Mouse (Mus musculus) liver, embryonic 14.5 days (tissue): ENCODE measurements around the gene Mfsd2b. TPM values are rescaled to one million over a fixed set of nuclear protein-coding genes. Genes with fewer than 3 reads are reported as not detected.
A peak's percentile ranks its signal among the peaks of the same experiment; 100 is the strongest.

Source experiments
- ATAC-seq: fragments of 200-750 bp; cut with Nextera tagmentation; 2 replicates; pipeline ENCODE4 v1.8.0; 2017; ENCODE audit warnings: moderate number of reproducible peaks, mild to moderate bottlenecking, moderate library complexity; ENCODE audit not compliant: insufficient read depth
- DNase-seq, 3 experiments: peaks; one replicate each; pipeline ENCODE4 v3.0.0-alpha.2; 2012 to 2013; ENCODE audit warnings: low read depth in 3 of 3, low spot score in 3 of 3
- H3K27ac ChIP-seq: fragments of 300-500 bp; sonication (generic); 2 replicates; pipeline ENCODE4 v1.5.1; 2014; ENCODE audit warnings: moderate library complexity, mild to moderate bottlenecking, control low read depth, inconsistent platforms
- H3K27me3 ChIP-seq: fragments of 300-500 bp; sonication (generic); 2 replicates; pipeline ENCODE4 v1.6.1; 2014; ENCODE audit warnings: mild to moderate bottlenecking, low read length, moderate library complexity; ENCODE audit not compliant: control insufficient read depth, insufficient read depth
- H3K36me3 ChIP-seq: fragments of 300-500 bp; sonication (generic); replicated peaks from 2 replicates; pipeline ENCODE4 v1.6.1; 2014; ENCODE audit warnings: low read depth; ENCODE audit not compliant: control insufficient read depth, insufficient read depth
- H3K4me1 ChIP-seq, 2 experiments: fragments of 200-500 bp in 1 of 2; fragments of 300-500 bp in 1 of 2; sonication (generic) in 1 of 2; replicated peaks; 2 replicates each; pipeline ENCODE4 v1.6.1; 2012 to 2014; ENCODE audit warnings: antibody characterized with exemption in 1 of 2, inconsistent platforms in 1 of 2, low read length in 1 of 2; ENCODE audit not compliant: control insufficient read depth in 2 of 2, insufficient read depth in 2 of 2
- H3K4me2 ChIP-seq: fragments of 300-500 bp; sonication (generic); 2 replicates; pipeline ENCODE4 v1.6.1; 2014; ENCODE audit warnings: low read depth, mild to moderate bottlenecking, control low read depth, moderate library complexity
- H3K4me3 ChIP-seq, 2 experiments: fragments of 200-500 bp in 1 of 2; fragments of 300-500 bp in 1 of 2; sonication (generic) in 1 of 2; 2 replicates each; pipeline ENCODE4 v1.5.1; 2012 to 2014; ENCODE audit warnings: low read depth in 2 of 2, low read length in 2 of 2, mild to moderate bottlenecking in 2 of 2, control low read depth in 1 of 2, inconsistent platforms in 1 of 2, moderate library complexity in 1 of 2; ENCODE audit not compliant: insufficient read depth in 1 of 2
- H3K9ac ChIP-seq: fragments of 300-500 bp; sonication (generic); replicated peaks from 2 replicates; pipeline ENCODE4 v1.6.1; 2014; ENCODE audit warnings: mild to moderate bottlenecking, control low read depth, moderate library complexity
- H3K9me3 ChIP-seq: fragments of 300-500 bp; sonication (generic); 2 replicates; pipeline ENCODE4 v1.6.1; 2016; ENCODE audit warnings: low read length, mixed read lengths; ENCODE audit not compliant: control insufficient read depth
- CTCF ChIP-seq: IDR thresholded peaks from 2 replicates; pipeline ENCODE4 v1.5.1; 2016; ENCODE audit warnings: antibody characterized with exemption, low read depth, control low read depth
- EP300 ChIP-seq: IDR thresholded peaks from 2 replicates; pipeline ENCODE4 v1.6.1; 2016; ENCODE audit warnings: antibody characterized with exemption, low read depth
- WGBS: fragments of 180-500 bp; shearing (Covaris S2); extraction: QIAGEN DNeasy Blood & Tissue Kit; methylation state at CpG from one replicate; pipeline ENCODE4 v1.1.7; 2014; ENCODE audit not compliant: insufficient replicate concordance; 5-methylcytosine and 5-hydroxymethylcytosine counted together
- polyA plus RNA-seq, 2 experiments: library from polyadenylated mRNA; depleted of rRNA in 1 of 2; stranded (reverse) in 1 of 2; unstranded in 1 of 2; fragments of >200 nt; fragmentation: Nextera tagmentation in 1 of 2; extraction: Ambion mirVana in 1 of 2; gene quantifications; 2 replicates each; pipeline versions ENCODE4 v1.2.1 to v1.2.3; 2012 to 2014

The Mfsd2b gene
- polyA plus RNA-seq, 2 experiments: 45.9 to 54.6 TPM

DNA sequence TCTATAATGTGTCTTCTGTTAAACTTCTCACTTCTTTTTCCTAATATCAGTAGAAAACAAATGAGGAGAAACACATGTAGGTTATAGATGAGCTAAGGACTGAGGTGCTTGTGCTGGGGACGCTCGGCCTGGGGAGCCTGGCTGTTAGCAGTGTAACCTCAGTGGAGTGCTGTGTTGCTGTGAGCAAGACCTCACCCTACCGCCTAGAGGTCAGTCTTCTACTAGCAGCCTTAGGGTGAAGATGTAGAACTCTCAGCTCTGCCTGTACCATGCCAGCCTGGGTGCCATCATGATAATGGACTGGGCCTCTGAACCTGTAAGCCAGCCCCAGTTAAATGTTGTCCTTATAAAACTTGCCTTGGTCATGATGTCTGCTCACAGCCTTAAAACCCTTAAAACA lies 46.9 kb downstream of the Mfsd2b start:
- no peak for ATAC-seq
- no peak for DNase-seq
- H3K36me3 ChIP-seq: peaks cover 24% of the 10 kb centered on the region
- no peak for TF ChIP-seq CTCF
- no peak for TF ChIP-seq EP300
- no peaks in the 10 kb centered on the region for H3K27me3 ChIP-seq
- WGBS: 77% methylated on average over 3 of the region's 3 CpGs
- H3K4me1 ChIP-seq: no peaks in the 10 kb centered on the region
- no peaks in the 10 kb centered on the region for H3K9me3 ChIP-seq
- H3K9ac ChIP-seq: no peak overlapping the region
- H3K4me2 ChIP-seq: no peak overlapping the region
- no peak overlapping the region for H3K27ac ChIP-seq
- no peak overlapping the region for H3K4me3 ChIP-seq

DNA sequence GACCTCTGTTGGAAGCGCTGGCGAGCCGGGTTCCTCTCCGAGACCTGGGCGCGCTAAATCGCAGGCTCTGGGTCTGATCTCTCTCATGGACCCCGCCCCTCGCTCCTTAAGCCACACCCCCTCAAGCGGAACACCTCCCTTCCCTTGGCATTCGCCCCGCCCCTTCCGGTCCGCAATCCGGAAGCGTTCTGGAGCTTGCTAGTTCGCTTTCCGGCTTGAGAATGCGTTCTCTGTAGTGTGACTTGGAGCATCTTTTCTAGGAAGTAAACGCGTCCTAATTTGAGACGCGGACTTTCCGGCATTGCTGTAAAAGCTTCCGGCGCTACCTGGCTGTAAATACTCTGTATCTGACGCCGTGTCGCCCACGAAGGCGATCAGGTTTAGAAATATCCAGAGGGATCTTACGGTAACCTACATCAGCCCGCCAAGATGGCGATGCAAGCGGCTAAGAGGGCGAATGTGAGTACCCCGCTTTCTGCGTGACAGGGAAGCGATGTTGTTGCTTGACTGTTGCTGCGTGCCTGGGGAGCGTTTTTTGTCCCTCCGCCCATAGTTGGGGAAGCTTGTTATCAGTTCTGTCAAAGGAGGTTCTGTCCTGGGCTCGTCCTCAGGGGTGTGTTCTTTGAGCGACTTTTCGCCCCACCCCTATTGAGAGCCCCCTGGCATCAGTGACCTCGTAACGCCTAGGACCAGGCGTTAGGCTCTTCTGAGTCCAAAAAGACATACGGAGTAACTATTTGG lies 56.6 kb downstream of the Mfsd2b start, which contains the start of gene Sf3b6:
TSS of gene Sf3b6 (plus strand) at position 184 of the 741 bp plus-strand sequence.
- Histone ChIP-seq H3K4me3 (peak within 1 kb of the TSS; percentile 76 to 97), H3K36me3 (peaks cover 14% of the 10 kb centered on the region), H3K9me3 (no peaks in the 10 kb centered on the region), H3K27ac (peak within 1 kb of the TSS; percentile 68), H3K27me3 (no peaks in the 10 kb centered on the region), H3K9ac (peak within 1 kb of the TSS; percentile 75), H3K4me2 (peak within 1 kb of the TSS; percentile 76), H3K4me1 (peaks cover 12 to 15% of the 10 kb centered on the region in 2 experiments)
- DNase-seq: peak; percentile 96 to 97 (median 97)
- under 1% methylated on average over 49 of the region's 49 CpGs for WGBS
- ATAC-seq: peak; percentile 99
- TF ChIP-seq EP300 (no peak), CTCF (no peak)

DNA sequence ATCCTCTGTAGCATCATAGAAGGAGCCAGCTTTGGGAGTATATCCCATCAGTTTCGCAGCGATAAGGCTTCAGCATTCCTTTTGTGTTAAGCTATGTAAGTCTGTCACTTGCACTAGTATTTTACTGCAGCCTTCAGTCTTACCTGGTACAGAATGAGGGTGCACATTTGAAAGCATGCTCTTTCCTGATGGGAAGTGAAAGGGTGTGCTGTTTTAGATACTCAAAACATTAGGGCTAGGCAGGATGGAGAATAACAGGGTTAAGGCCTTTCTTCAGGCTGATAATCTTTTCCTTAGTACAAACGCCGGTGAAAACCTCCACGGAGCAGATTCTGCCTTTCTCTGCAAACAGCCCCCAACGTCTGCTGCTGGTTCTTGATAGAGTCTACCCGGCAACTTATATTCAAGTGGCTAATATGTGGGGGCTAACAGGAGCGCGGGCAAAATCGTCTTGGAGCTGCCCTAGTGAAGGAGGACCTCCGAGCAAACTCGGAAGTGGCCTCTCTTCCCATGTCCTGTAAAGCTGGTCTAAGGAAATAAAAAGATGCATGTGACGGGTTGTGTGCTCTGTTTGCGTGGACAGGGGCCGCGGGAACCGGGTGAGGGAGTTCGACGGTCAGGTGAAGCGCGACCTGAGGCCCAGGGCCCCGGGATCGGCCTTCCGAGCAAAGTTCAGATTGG lies 57.3 kb downstream of the Mfsd2b start:
- Histone ChIP-seq H3K9me3 (no peaks in the 10 kb centered on the region), H3K27me3 (no peaks in the 10 kb centered on the region), H3K4me3 (peak overlapping the region; percentile 66 to 76), H3K27ac (peak overlapping the region; percentile 62), H3K4me2 (peak overlapping the region; percentile 71), H3K4me1 (peaks cover 12 to 15% of the 10 kb centered on the region in 2 experiments), H3K36me3 (peaks cover 12% of the 10 kb centered on the region), H3K9ac (peak overlapping the region; percentile 75)
- DNase-seq: no peak
- TF ChIP-seq CTCF (no peak), EP300 (no peak)
- peak; percentile 50 for ATAC-seq
- 7% methylated on average over 24 of the region's 24 CpGs for WGBS

DNA sequence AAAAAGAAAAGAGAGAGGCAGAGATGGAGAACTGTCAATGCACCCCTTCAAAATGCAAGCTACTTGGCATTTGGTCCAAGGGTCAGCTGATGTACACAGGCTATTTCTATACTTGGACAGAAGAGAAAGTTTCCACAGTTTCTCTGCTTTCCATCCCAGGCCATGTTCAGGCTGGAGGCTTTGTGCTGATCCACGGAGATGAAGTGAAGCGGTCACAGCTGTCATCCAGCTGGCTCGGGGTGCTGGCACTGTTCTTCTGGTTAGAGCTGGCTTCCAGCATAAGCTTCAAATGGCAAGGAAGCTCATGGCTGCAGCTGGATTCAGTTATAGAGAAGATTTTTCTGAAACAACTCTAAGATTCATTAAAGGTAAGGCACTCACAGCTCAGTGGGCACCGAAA lies 60.5 kb downstream of the Mfsd2b start:
- WGBS: 68% methylated on average over 4 of the region's 4 CpGs
- no peak for TF ChIP-seq EP300
- TF ChIP-seq CTCF: no peak
- no peaks in the 10 kb centered on the region for H3K36me3 ChIP-seq
- ATAC-seq: no peak
- no peak overlapping the region for H3K4me2 ChIP-seq
- H3K27ac ChIP-seq: no peak overlapping the region
- no peak for DNase-seq
- H3K27me3 ChIP-seq: no peaks in the 10 kb centered on the region
- H3K9me3 ChIP-seq: no peaks in the 10 kb centered on the region
- no peak overlapping the region for H3K9ac ChIP-seq
- no peak overlapping the region for H3K4me3 ChIP-seq
- H3K4me1 ChIP-seq: peaks cover 8% of the 10 kb centered on the region in 2 experiments

Other genes with a start within 250 kb of the Mfsd2b start
- 0.09 TPM in 2 replicates for gene Fam228a, start 135.9 kb downstream of the Mfsd2b start, polyA plus RNA-seq (2012; rRNA removed)
- gene Fam228a, start 135.9 kb downstream of the Mfsd2b start, polyA plus RNA-seq (2014; fragmentation: Nextera tagmentation; extraction: Ambion mirVana): 0.05 TPM in 1 of 2 replicates, not detected in the other
- gene Pfn4, start 105.3 kb downstream of the Mfsd2b start, polyA plus RNA-seq (2012; rRNA removed): 0.21 and 0.39 TPM in 2 replicates
- gene Pfn4, start 105.3 kb downstream of the Mfsd2b start, polyA plus RNA-seq (2014; fragmentation: Nextera tagmentation; extraction: Ambion mirVana): 0.56 and 1.1 TPM in 2 replicates
- gene Fam228b, start 105.1 kb downstream of the Mfsd2b start, polyA plus RNA-seq (2012; rRNA removed): 0.37 and 0.73 TPM in 2 replicates
- gene Fam228b, start 105.1 kb downstream of the Mfsd2b start, polyA plus RNA-seq (2014; fragmentation: Nextera tagmentation; extraction: Ambion mirVana): 0.33 and 1.0 TPM in 2 replicates
- 34.7 and 72.6 TPM in 2 replicates for gene Sf3b6, start 56.8 kb downstream of the Mfsd2b start, polyA plus RNA-seq (2012; rRNA removed)
- gene Sf3b6, start 56.8 kb downstream of the Mfsd2b start, polyA plus RNA-seq (2014; fragmentation: Nextera tagmentation; extraction: Ambion mirVana): 179 and 187 TPM in 2 replicates
- gene Fkbp1b, start 32.8 kb downstream of the Mfsd2b start, polyA plus RNA-seq (2012; rRNA removed): 2.5 and 2.9 TPM in 2 replicates
- 2.2 and 2.6 TPM in 2 replicates for gene Fkbp1b, start 32.8 kb downstream of the Mfsd2b start, polyA plus RNA-seq (2014; fragmentation: Nextera tagmentation; extraction: Ambion mirVana)
- gene Wdcp, start 31.1 kb downstream of the Mfsd2b start, polyA plus RNA-seq (2012; rRNA removed): 7.7 and 9.1 TPM in 2 replicates
- gene Wdcp, start 31.1 kb downstream of the Mfsd2b start, polyA plus RNA-seq (2014; fragmentation: Nextera tagmentation; extraction: Ambion mirVana): 11.3 and 11.6 TPM in 2 replicates
- gene Ubxn2a, start 33.3 kb upstream of the Mfsd2b start, polyA plus RNA-seq (2012; rRNA removed): 3.9 and 7.4 TPM in 2 replicates
- 23.0 and 26.4 TPM in 2 replicates for gene Ubxn2a, start 33.3 kb upstream of the Mfsd2b start, polyA plus RNA-seq (2014; fragmentation: Nextera tagmentation; extraction: Ambion mirVana)
- 5.5 and 6.6 TPM in 2 replicates for gene Atad2b, start 43.0 kb upstream of the Mfsd2b start, polyA plus RNA-seq (2012; rRNA removed)
- gene Atad2b, start 43.0 kb upstream of the Mfsd2b start, polyA plus RNA-seq (2014; fragmentation: Nextera tagmentation; extraction: Ambion mirVana): 7.0 and 8.1 TPM in 2 replicates